Mouse (Mus musculus): ENCODE data around the gene H13.

GRCm38 (mm10) chr2:152742435-152742834 lies 73.2 kb downstream of the H13 start:
- peak; percentile 69 for TF ChIP-seq CTCF (conservative IDR thresholded peaks at IDR 0.05; ENCODE audit: insufficient read depth, insufficient read length, low read depth, low read length)
- no peak for TF ChIP-seq POLR2A (IDR thresholded peaks at IDR 0.05; ENCODE audit: low read depth, low read length)
